In genomic region chr16:9972705-9973104, GRCm38 (mm10) we compare ENCODE assay signal across 21 mouse cellular contexts. TPM values are rescaled to one million over a fixed set of nuclear protein-coding genes. Genes with fewer than 3 reads are reported as not detected.
DNase-seq lines count a peak whose midpoint lies in the region; ATAC-seq lines count a peak whose summit lies in the region.
"Had no signal": no experiment of that assay in that cellular context is flagged by ENCODE, and none has a peak within 500 bp of the region (broad histone marks: within the 10 kb centered on the region; RNA-seq: fewer than 3 reads in every experiment).

No protein-coding gene starts in this region.

- WGBS in forebrain, embryonic 11.5 days, result 92% methylated on average over 3 of the region's 3 CpGs

- no peak overlapping the region for H3K4me3 ChIP-seq in forebrain, embryonic 11.5 days (ENCODE audit: low read depth, low read length)
- H3K4me3 ChIP-seq: forebrain, embryonic 15.5 days; heart, adult 2 months; heart, embryonic 15.5 days; hindbrain, embryonic 13.5 days had no signal

- no peak overlapping the region for H3K9ac ChIP-seq in forebrain, embryonic 11.5 days (ENCODE audit: low read length)
- H3K9ac ChIP-seq: forebrain, embryonic 15.5 days; heart, embryonic 15.5 days; hindbrain, embryonic 13.5 days had no signal

- DNase-seq in layer of hippocampus, adult 18-20 months (ENCODE audit: low spot score in 2 of 2), result peak; percentile 65 to 92
- no peak for DNase-seq in layer of hippocampus, postnatal 10 days (ENCODE audit: low spot score in 2 of 2)
- peak; percentile 22 for DNase-seq in right cerebral cortex, postnatal 25 days
- no peak for DNase-seq in right cerebral cortex, postnatal 14 days
- peak; percentile 83 for DNase-seq in layer of hippocampus, adult 9-11 months
- DNase-seq in forebrain, embryonic 11.5 days (ENCODE audit: low spot score), result no peak
- DNase-seq: adrenal gland, postnatal 14 days; cerebellum, adult 18-20 months; cerebellum, adult 9-11 months; cerebellum, postnatal 36 days; gastrocnemius, postnatal 14 days; heart, adult 2 months; heart, postnatal 14 days had no signal

- H3K9me3 ChIP-seq in forebrain, embryonic 11.5 days (ENCODE audit: control insufficient read depth, low read length), result no peaks in the 10 kb centered on the region
- H3K9me3 ChIP-seq: forebrain, embryonic 15.5 days; heart, embryonic 15.5 days; hindbrain, embryonic 13.5 days had no signal

- no peaks in the 10 kb centered on the region for H3K36me3 ChIP-seq in forebrain, embryonic 11.5 days (ENCODE audit: control insufficient read depth, insufficient read depth, low read length)
- H3K36me3 ChIP-seq: forebrain, embryonic 15.5 days; heart, embryonic 15.5 days; hindbrain, embryonic 13.5 days had no signal

- no peak overlapping the region for H3K27ac ChIP-seq in forebrain, embryonic 11.5 days (ENCODE audit: low read depth, low read length)
- H3K27ac ChIP-seq: forebrain, embryonic 15.5 days; heart, adult 2 months; heart, embryonic 15.5 days; hindbrain, embryonic 13.5 days had no signal

- no peak for ATAC-seq in forebrain, embryonic 11.5 days (replicated peaks; ENCODE audit: low FRiP score)
- ATAC-seq: activated CD4-positive, CD25-positive, alpha-beta regulatory T cell, adult 4 months; forebrain, embryonic 15.5 days; Patski had no signal

- no peak overlapping the region for H3K4me2 ChIP-seq in forebrain, embryonic 11.5 days (ENCODE audit: low read depth, low read length, severe bottlenecking)
- H3K4me2 ChIP-seq: forebrain, embryonic 15.5 days; heart, embryonic 11.5 days; heart, embryonic 15.5 days; hindbrain, embryonic 13.5 days had no signal

- H3K27me3 ChIP-seq in forebrain, embryonic 11.5 days (ENCODE audit: control insufficient read depth, insufficient read depth, low read length), result no peaks in the 10 kb centered on the region
- H3K27me3 ChIP-seq: forebrain, embryonic 15.5 days; heart, embryonic 15.5 days; hindbrain, embryonic 13.5 days; Patski had no signal

- H3K4me1 ChIP-seq in forebrain, embryonic 11.5 days (replicated peaks; ENCODE audit: control insufficient read depth, insufficient read depth, low read length), result no peaks in the 10 kb centered on the region
- H3K4me1 ChIP-seq: forebrain, embryonic 15.5 days; heart, embryonic 15.5 days; hindbrain, embryonic 13.5 days had no signal

RNA-seq across cellular contexts. Expression of gene Grin2a, which starts 22.7 kb away (rescaled TPM):
- 100 to 1,000 TPM; 327 to 355 TPM for total RNA-seq in layer of hippocampus, adult 18-20 months (2021)
- total RNA-seq in layer of hippocampus, postnatal 10 days (2021), result 100 to 1,000 TPM; 167 to 190 TPM
- polyA plus RNA-seq in forebrain, embryonic 11.5 days (2014; fragmentation: Nextera tagmentation; extraction: Ambion mirVana), result 0.91 and 1.1 TPM in 2 replicates
- total RNA-seq: CH12.LX; hematopoietic stem cell, adult 5-6 weeks had no signal
- polyA plus RNA-seq: activated CD4-positive, CD25-positive, alpha-beta regulatory T cell, adult 4 months had no signal

Comparison
In these comparisons a context has a peak if more than half of its experiments do, and no peak if none do; other contexts are left out.
1. DNase-seq: peak in layer of hippocampus, adult 18-20 months (2 of 2), right cerebral cortex, postnatal 25 days (single experiment) and layer of hippocampus, adult 9-11 months (single experiment); none in layer of hippocampus, postnatal 10 days (0 of 2), right cerebral cortex, postnatal 14 days (single experiment) and forebrain, embryonic 11.5 days (single experiment).